ENCODE assay signal across 8 mouse cellular contexts in the genomic region with DNA sequence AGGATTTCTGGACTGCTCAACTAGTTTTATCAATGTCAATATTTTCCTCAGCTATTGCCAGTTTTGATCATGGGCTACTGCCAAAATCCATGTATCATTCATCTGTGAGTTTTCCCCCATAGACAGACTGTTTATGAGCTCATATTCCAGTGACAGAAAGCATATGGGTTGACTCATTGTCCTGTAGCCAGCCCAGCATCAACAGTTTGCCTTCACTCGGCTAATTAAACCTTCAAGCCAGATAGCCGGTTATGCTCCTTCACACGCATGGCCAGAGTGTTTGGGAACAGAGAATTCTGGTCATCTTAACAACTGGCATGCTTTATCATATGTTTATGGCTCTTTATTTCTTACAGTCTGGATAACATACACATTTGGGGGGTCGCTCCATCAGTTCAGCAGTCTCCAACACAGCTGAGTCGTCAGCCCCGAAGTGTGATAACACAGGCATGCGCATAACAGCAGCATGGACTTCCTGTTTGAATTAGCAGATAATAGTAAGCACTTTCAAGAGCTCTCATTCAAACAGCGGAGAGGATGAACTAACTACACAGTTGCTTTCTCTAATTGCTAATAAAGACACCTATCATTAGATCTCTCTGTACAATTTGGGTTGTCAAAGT. TPM values are rescaled to one million over a fixed set of nuclear protein-coding genes. Genes with fewer than 3 reads are reported as not detected.
DNase-seq lines count a peak whose midpoint lies in the region; ATAC-seq lines count a peak whose summit lies in the region.

No protein-coding gene starts in this region.

- no peak overlapping the region for H3K9ac ChIP-seq in forebrain, embryonic 13.5 days
- H3K9ac ChIP-seq in forebrain, embryonic 12.5 days = no peak overlapping the region
- H3K9ac ChIP-seq in limb, embryonic 15.5 days = no peak overlapping the region

- no peak overlapping the region for H3K4me2 ChIP-seq in forebrain, embryonic 13.5 days
- no peak overlapping the region for H3K4me2 ChIP-seq in forebrain, embryonic 12.5 days
- H3K4me2 ChIP-seq in limb, embryonic 15.5 days = no peak overlapping the region

- no peak overlapping the region for H3K4me3 ChIP-seq in forebrain, embryonic 13.5 days
- no peak overlapping the region for H3K4me3 ChIP-seq in forebrain, embryonic 12.5 days (replicated peaks)
- H3K4me3 ChIP-seq in limb, embryonic 15.5 days = no peak overlapping the region
- H3K4me3 ChIP-seq in limb, embryonic 10.5 days = no peak overlapping the region

- no peak for DNase-seq in limb, embryonic 10.5 days (ENCODE audit: low spot score)
- DNase-seq in heart, adult 9 months (ENCODE audit: low spot score in 2 of 2) = peak; percentile 47 to 56
- DNase-seq in lung, postnatal 10 days = peak; percentile 3
- DNase-seq in cerebellum, adult 11-12 months = no peak
- DNase-seq in left cerebral cortex, adult 9 months (ENCODE audit: low spot score in 2 of 2) = no peak

- H3K36me3 ChIP-seq in forebrain, embryonic 13.5 days (ENCODE audit: poor library complexity, severe bottlenecking) = no peaks in the 10 kb centered on the region
- H3K36me3 ChIP-seq in forebrain, embryonic 12.5 days (replicated peaks) = no peaks in the 10 kb centered on the region
- H3K36me3 ChIP-seq in limb, embryonic 15.5 days = no peaks in the 10 kb centered on the region
- H3K36me3 ChIP-seq in limb, embryonic 10.5 days = no peaks in the 10 kb centered on the region

- ATAC-seq in forebrain, embryonic 13.5 days = peak; percentile 68; the same call in 1 of the 2 replicates
- ATAC-seq in forebrain, embryonic 12.5 days (ENCODE audit: low FRiP score) = no peak
- ATAC-seq in limb, embryonic 15.5 days (ENCODE audit: insufficient number of reproducible peaks, low FRiP score, low TSS enrichment, low read depth) = no peak

- no peaks in the 10 kb centered on the region for H3K4me1 ChIP-seq in forebrain, embryonic 13.5 days
- no peaks in the 10 kb centered on the region for H3K4me1 ChIP-seq in forebrain, embryonic 12.5 days
- no peaks in the 10 kb centered on the region for H3K4me1 ChIP-seq in limb, embryonic 15.5 days
- H3K4me1 ChIP-seq in limb, embryonic 10.5 days = peaks cover 8% of the 10 kb centered on the region

- 80% methylated on average over 8 of the region's 8 CpGs for WGBS in forebrain, embryonic 13.5 days
- 82% methylated on average over 8 of the region's 8 CpGs for WGBS in forebrain, embryonic 12.5 days
- WGBS in limb, embryonic 15.5 days = 50% methylated on average over 8 of the region's 8 CpGs
- WGBS in limb, embryonic 10.5 days = 84% methylated on average over 8 of the region's 8 CpGs

- no peak overlapping the region for H3K27ac ChIP-seq in forebrain, embryonic 13.5 days
- H3K27ac ChIP-seq in forebrain, embryonic 12.5 days = no peak overlapping the region
- H3K27ac ChIP-seq in limb, embryonic 15.5 days = 0 out of 2 replicates have a peak overlapping the region, but pooled peaks have one; percentile 24
- H3K27ac ChIP-seq in limb, embryonic 10.5 days = no peak overlapping the region

- H3K27me3 ChIP-seq in forebrain, embryonic 13.5 days = no peaks in the 10 kb centered on the region
- no peaks in the 10 kb centered on the region for H3K27me3 ChIP-seq in forebrain, embryonic 12.5 days
- H3K27me3 ChIP-seq in limb, embryonic 15.5 days = no peaks in the 10 kb centered on the region
- no peaks in the 10 kb centered on the region for H3K27me3 ChIP-seq in limb, embryonic 10.5 days (ENCODE audit: low read depth, poor library complexity, severe bottlenecking)

- no peaks in the 10 kb centered on the region for H3K9me3 ChIP-seq in forebrain, embryonic 13.5 days (replicated peaks)
- H3K9me3 ChIP-seq in forebrain, embryonic 12.5 days = no peaks in the 10 kb centered on the region
- H3K9me3 ChIP-seq in limb, embryonic 15.5 days = no peaks in the 10 kb centered on the region
- no peaks in the 10 kb centered on the region for H3K9me3 ChIP-seq in limb, embryonic 10.5 days (replicated peaks)

RNA-seq across cellular contexts. Expression of a gene that starts 49.2 kb away (rescaled TPM):
- polyA plus RNA-seq in forebrain, embryonic 13.5 days (2015; fragmentation: Nextera tagmentation; extraction: Ambion mirVana) = 28.1 and 32.9 TPM in 2 replicates
- polyA plus RNA-seq in forebrain, embryonic 12.5 days (2016; fragmentation: Nextera tagmentation; extraction: Ambion mirVana) = 37.2 and 38.3 TPM in 2 replicates
- 150 and 174 TPM in 2 replicates for polyA plus RNA-seq in limb, embryonic 15.5 days (2015; fragmentation: Nextera tagmentation; extraction: Ambion mirVana)
- polyA plus RNA-seq in limb, embryonic 10.5 days (2016; fragmentation: Nextera tagmentation; extraction: Ambion mirVana) = 35.6 and 68.9 TPM in 2 replicates

Comparison
In these comparisons a context has a peak if more than half of its experiments do, and no peak if none do; other contexts are left out.
1. DNase-seq: peak in heart, adult 9 months (2 of 2) and lung, postnatal 10 days (single experiment); none in limb, embryonic 10.5 days (single experiment), cerebellum, adult 11-12 months (single experiment) and left cerebral cortex, adult 9 months (0 of 2).